Mouse (Mus musculus): ENCODE results near the gene Slc16a5.

The Slc16a5 gene

DNA sequence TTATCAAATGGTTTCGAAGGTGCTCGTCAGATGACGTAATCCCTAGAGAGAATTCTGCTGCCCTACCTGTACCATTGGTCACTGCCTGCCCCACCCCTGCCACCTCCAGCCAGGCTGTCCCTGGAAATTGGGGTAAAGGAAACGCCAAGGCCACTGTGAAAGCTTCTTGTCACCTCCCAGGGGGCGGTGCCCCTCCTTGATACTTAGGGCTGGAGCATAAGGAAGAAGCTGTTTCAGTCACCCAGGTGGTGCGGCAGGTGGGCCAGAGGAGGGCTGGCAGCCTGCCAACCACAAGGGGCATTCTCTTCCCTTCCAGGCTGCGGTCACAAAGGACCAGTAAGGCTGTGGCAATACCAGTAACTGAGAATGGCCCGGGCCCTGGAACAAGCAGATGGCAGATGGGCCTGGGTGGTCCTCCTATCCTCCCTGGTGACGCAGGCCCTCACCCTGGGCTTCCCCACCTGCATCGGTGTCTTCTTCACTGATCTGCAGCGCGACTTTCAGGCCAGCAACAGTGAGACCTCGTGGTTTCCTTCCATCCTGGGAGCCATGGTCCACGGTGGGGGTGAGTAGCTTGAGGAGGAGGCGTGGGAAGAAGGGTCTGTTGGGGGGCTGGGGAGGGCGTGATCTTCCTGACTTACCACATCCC is at the start of gene Slc16a5:
Gene Slc16a5, plus strand, starts transcription at position 232 of the 649 bp plus-strand sequence.
- DNase-seq: no peak

DNA sequence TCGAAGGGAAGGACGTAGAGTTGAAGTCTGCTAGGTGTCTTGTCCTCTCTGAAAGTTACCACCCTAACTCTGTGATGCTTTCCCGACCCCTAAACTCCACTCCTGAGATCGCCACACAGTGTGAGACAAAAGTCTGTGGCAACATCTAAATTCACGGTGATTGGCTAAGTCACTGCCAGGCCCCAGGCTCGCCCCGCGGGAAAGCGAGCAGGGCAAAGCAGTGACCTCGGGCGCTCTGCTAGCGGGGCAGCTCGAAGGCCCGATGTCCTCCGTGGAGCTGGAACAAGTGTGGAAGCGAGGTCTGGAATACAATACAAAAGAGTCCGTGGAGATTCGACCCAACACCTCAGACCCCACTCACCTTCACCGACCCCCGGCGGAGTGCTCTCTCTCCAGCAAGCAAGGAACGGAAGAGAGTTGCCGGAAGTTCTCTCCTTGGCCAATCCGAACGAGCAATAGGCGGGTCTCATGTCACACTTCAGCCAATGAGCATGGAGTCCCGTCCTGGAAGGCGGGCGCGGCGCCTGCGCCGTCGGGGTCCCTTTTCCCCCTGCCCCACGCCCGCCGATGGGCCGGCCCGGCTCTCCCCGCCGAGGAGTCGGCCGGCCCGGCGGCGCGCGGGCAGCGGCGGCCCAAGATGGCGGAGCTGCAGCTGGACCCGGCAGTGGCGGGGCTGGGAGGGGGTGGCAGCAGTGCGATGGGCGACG is 42.6 kb upstream of the Slc16a5 start, which contains the start of the genes Atp5h and Kctd2:
Gene Atp5h, minus strand, starts transcription at position 432 of the 707 bp plus-strand sequence.
Gene Kctd2, plus strand, starts transcription at position 598 of the 707 bp plus-strand sequence.
- peak; percentile 98 for DNase-seq

DNA sequence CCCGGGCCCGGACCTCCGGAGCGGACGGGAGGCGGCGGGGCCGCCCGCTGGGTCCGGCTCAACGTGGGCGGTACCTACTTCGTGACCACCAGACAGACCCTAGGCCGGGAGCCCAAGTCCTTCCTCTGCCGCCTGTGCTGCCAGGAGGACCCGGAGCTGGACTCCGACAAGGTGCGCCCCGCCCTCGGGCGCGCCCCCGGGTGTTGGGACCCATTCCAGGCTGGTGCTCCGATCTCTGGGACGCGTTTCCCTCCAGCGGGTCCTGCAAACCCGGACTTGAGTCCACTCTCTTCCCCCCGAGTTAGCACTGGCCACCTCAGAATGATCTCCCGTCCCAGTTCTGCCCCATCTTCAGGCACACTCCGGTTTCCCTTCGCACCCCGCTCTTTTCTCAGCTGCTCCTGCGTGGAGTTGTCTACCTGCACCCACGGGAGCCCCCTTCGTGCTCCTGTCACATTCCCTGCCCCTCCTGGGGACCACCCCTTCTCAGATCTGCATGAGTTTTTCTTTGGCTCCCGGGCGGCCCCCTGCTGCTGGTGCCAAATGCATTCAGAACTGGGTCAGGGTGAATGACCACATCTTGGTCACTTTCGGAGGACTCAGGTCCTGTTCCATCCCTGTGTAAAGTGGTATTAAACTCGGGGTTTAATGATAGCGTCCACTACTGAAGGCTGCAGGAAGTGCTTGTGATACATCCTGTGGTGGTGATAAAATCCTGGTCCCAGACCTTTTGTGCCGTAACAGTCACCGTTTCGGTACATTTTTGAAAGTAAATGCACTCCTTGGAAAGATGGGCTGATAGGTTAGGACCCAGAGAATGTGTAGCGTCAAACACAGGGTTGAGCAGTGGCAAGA is 41.7 kb upstream of the Slc16a5 start:
- peak; percentile 65 for DNase-seq

DNA sequence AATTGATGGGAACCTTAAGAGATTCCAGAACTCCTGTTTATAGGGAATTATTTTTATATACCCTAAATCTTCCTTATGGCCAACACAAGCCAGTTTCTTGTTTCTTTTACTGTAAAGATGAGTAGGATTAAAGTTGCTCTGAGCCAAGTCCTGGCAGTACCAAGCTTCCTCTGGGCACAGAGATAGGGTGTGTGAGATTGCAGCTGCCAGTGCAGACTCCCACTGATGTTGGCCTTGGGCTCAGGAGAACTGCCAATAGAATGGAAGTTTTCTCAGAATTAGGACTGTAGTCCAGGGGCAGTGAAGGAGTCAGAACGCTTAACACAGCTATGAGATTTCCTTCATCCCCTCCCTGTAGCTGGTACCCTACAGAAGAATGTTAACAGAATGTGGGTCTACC is 40.9 kb upstream of the Slc16a5 start:
- DNase-seq: no peak

DNA sequence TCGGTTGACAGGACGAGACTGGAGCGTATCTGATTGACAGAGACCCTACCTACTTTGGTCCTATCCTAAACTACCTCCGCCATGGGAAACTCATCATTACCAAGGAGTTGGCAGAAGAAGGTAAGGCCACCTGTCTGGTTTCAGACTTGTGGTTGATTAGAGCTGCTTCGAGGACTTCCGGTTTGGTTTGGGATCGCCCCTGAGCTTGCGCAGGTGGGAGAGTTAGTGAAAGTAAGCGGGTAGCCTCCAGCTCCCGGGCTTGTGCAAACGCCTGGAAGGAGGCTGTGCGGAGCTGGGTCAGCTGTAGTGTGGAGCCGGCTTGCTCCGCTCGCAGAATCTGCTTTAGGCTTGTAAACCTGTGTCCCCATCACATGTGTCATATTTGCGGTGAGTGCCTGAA is 40.3 kb upstream of the Slc16a5 start:
- no peak for DNase-seq

DNA sequence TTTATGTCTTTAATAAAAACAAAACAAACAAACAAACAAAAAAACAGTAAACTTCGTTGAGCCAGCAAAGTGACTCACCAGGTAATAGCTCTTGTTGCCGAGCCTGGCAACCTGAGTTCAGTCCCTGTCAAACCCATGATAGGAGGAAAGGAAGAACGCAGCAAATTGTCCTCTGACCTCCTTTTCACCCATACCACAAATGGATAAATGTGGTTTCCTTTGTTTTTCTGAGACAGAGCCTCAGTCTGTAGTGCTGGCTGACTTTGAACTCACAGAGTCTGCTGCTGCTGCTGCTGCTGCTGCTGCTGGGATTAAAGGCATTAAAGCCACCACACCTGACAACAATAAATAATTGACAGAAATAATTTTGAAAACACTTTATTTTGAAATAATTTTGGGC is 39.2 kb upstream of the Slc16a5 start:
- DNase-seq: no peak

DNA sequence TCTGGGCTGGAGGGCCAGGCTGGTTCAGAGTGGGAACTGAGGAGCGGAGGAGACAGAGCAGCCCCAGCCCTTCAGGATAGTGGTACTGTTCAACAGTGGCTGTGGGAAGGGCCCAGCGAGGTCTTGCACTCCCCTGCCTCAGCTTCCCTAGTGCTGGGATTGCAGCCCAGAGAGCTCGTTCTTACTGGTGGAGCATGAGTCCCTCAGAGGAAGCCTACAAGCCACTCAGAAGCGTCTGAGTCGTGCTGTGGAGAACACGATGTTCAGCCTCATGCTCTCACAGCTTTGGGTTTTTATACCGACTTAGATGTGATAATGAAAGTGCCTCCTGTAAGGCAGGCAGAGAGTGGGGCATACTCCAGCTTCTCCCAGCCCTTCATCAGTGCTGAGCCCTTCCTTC is 37.6 kb upstream of the Slc16a5 start:
- DNase-seq: no peak

DNA sequence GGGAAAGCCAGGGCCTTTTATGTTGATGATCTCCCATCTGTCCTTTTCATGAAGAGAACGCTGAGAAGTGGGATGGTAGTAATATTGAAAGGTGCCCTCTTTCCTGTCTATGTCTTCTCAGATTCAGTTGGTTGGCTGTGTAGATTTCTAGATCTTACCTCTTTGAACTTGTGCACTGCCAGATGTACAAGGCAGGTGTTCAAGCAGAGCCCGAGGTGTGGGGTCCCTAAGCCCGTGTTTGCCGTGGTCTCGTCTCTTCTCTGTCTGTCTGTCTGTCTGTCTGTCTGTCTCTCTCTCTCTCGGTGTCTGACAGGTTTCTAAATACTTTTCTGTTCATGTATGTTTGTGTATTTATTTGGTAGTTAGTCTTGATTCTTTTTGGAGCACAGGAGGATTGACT is 36.6 kb upstream of the Slc16a5 start:
- no peak for DNase-seq

DNA sequence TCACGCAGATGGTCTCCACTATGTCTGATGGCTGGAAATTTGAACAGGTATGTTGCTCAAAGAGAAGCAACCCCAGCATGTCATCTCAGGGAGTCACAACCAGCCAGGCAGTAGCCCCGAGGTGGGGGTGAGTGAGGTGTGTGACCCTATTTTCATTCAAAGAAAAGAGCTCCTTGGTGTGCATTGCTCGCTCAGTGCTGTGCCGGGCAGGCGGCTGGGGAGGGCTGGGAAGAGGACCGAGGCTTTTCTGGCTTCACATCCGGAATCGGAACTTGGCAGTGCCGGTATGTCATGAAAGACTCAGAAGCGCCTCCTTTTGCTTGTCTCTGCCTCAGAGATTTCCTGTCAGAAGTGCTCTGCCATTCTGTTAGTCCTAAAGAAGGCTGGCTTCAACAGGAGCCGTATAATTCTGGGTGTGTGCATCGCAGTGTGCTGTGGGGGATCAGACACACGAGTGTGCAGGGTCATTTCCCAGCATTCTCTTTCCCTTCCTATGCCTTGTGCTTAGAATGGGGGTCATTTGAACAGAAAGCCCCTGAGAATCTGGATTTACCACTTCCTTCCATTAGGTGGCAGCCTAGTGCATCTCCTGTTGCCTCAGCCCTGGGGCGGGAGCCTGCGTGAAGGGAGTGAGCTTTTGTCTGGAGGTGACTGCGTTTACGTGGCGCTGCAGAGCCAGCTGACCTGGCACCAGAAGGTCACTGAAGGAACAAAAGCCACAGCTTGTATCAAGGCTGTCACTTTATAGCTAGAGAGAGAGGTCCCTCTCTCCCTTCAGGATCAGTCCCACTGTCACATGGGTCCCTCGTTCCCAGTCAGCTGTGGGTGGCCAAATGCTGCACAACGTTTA is 34.6 kb upstream of the Slc16a5 start:
- peak; percentile 92 for DNase-seq

DNA sequence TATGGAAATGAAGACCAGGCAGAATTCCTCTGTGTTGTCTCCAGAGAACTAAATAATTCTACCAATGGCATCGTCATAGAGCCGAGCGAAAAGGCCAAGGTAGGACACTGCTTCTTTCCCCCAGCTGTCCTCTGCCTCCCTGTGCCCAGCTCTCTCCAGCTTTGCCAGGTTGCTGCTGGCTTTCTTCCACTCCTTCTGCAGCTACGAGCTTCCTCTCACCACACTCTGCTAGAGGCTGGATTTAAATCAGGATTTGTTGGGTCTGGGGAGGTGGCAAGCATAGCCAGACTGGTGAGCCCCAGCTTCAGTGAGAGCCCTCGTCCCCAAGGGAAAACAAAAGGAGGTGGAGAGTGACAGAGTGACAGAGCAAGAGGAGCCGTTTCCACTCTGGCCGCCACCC is 33.0 kb upstream of the Slc16a5 start:
- no peak for DNase-seq

DNA sequence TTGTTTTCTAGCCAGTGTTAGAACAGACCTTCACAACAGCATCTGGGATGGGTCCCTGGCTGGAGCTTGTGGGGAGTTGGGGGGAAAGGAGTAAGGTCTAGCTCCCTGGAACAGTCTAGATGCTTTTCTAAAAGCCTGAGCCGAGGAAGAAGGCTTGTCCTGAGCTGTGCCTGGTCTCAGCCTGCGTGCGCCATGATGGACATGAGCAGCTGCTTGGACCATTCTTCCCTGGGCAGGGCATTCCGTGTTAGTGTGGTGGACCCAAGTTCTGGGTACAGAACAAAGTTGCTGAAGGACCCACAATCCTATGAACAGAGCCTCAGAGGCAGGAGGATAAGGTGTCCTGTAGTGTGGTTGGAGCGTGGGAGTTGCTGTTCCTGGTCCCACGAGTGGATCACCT is 31.7 kb upstream of the Slc16a5 start:
- no peak for DNase-seq

DNA sequence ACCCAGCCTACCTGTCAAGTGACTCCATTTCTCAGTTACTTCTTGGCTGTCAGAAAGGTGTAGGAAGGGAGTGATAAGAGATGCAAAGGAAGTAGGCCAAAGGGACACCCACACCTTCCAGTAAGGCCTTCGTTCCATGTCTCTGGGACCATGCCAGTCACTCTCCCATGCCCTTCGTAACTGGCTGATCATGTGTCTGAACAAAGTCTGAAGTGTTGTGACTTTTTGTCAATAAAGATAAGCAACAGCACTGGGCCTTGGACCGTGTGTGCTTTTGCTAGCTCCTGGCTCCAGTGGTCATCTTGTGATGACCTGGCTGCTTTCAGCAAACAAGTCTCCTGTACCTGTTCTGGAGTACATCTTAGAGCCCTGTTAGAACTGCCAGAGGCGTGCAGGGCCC is 29.5 kb upstream of the Slc16a5 start:
- no peak for DNase-seq

DNA sequence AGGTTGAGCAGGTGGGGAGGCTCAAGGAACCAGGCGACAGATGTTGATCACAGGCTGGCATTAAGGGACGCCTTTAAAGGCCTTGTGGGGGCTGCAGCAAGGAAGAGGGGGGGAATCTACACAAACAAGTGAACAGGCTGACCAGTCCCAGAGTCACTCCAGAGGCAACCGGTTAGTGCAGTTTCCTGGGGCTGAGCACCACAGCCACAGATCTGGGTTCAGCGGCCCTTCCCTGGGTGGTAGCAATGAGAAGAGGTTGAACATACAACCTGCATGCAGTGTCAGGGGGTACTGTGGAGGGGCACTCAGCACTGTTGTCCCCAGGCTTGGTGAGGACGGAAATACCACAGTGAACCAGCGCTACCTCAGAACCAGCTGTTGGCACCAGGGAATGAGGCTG is 28.9 kb upstream of the Slc16a5 start:
- no peak for DNase-seq

DNA sequence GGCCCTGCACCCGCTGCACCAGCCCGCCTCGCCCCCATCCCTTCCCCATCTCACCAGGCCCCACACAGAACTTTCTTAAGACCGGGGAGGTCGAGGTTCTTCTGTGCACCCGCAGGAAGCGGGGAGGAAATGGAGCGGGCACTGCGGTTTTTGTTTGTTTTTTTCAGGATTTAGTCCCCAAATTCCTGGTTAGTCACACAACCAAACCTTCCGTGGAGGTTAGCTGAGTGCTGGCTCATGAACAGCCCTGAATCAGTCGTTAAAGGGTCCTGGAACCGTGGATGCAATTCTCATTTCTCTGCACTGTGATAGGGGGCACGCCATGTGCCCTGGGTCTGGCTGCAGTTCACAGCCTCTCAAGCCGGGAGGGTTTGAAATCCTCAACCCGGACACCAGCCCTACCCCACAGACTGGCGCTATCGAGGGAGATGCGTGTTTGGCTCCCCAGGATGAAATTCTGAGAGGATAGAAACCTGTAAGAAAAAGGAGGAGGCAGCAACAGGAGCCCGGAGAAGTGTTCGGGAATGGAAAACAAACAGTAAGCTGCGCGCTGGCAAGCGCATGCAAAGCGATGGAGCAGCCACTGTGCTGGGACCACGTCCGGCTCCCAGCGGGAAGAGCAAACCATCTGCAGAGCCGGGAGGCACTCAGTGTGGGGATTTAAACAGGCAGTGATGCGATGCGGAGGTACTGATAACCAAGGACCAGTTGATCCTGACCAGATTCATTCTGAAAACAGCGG is 26.5 kb upstream of the Slc16a5 start:
- DNase-seq: peak; percentile 56

DNA sequence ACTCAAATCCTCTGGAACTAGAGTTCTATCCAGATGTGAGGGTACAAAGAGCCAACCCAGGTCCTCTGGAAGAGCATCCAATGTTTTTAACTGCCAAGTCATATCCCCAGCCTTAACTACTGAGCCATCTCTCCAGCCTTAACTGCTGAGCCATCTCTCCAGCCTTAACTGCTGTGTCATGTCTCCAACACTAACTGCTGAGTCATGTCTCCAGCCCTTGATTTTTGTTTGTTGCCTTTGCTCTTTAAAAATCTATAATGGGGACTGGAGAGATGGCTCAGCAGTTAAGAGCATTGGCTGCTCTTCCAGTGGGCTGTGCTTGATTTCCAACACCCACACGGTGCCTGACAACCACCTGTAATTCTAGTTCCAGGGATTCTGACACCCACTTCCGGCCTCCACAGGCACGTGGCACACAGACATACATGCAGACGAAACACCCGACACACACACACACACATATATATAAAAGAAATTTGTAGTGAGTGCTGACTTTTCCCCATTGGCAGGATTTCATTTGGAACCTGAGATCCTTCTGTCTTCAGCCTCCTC is 24.6 kb upstream of the Slc16a5 start:
- peak; percentile 11 for DNase-seq

DNA sequence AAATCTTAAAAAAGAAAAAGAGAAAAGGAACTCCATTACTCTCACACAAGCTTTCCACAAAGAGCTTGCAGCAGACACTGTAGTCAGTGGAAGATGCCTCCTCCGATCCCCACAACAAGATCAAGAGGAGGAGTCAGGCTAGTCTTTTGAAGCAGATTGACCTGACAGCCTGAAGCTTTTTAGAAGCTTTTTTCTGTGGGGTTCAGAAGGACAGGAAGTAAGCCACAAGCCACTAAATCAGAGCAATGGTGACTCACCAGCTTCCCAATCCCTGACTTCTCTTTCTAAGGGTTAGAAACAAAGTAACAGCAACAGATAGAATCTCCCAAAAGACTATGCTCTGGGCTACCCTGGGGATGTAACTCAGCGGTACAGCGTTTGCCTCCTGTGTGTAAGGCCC is 22.9 kb upstream of the Slc16a5 start:
- DNase-seq: no peak

DNA sequence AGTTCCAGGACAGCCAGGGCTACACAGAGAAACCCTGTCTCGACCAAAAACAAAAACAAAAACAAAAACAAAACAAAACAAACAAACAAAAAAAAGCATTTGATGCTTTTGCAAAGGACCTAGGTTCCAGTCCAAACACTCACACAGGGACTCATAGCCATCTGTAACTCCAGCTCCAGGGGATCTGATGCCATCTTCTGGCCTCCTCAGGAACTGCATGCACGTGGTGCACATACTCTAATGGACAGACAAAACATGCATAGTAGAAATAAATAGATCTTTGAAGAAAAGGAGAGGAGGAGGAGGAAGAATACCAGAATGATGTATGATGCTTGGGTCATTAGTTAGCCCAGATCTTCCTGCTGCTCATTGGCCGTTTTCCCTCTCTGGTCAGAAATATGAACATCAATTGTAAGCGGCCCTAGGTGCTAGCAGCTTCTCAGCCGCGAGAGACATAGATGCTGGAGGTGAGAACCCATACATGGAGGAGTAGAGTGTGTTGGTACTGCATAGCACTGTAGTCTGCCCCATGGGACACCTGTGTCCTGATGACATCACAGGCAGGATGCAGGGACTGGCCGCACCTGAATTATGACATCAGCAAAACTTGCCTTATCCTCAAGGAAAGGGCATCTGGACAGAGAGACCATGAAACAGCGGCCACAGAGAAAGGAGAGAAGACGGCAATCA is 22.2 kb upstream of the Slc16a5 start, which contains the start of gene Trim80:
Gene Trim80, plus strand, starts transcription at position 640 of the 690 bp plus-strand sequence.
- DNase-seq: peak; percentile 27

DNA sequence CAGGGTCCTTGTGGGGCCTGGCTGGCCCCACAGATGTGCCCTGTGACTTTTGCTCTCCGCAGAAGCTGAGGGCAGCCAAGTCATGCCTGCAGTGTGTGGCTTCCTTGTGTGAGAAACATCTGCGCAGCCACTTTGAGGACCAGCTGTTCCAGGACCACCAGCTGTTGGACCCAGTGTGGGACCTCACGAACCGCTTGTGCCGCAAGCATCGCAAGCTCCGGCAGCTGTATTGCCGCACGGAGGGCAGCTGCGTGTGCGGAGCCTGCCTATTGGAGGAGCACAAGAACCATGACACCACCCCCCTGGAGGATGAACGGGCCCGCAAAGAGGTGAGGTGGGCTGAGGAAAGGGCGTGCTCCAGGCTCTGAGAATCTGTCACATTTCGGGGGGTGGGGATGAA is 20.9 kb upstream of the Slc16a5 start:
- DNase-seq: no peak

DNA sequence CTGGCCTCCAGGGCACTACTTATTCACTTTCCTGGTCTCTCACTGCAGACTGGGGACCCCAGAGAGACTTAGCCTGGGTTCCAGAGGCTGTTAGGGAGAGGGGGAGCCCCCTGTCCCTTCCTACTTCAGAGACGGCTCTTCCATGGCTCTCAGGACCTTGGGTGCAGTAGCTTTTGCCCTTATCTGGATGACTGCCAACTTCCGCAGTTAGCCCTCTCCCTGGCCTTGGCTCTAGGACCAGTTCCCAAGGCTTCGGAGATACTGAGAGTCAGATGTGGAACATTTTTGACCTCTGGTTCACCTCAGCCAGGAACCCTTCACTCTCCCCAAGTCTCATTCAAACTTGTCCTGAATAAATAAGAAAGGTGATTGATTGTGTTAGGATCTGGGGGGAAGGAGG is 15.4 kb upstream of the Slc16a5 start:
- DNase-seq: no peak

DNA sequence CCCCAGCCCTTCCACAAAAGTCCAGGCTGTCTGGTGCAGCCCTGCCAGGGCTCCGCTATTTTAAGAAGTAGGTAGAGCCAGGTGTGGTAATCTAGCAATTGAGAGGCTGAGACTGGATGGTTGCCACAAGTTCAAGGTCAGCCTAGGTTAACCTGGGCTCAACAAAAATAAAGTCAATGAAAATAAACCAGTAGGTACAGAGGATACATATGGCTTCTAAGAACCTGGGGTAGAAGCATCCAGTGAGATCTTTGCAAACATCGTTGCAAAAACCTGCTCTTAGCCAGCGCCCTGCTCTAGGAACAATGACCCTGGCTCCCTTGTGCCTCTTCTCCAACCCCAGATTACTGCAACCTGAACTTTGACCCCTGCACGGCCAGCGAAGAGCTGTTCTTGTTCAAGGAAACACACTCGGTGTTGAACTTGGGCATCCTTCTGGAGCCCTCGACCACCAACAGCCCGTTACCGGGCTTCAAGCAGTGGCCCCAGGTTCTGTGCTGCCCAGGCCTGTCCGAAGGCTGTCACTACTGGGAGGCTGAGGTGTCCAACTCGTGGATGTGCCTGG is 14.9 kb upstream of the Slc16a5 start:
- no peak for DNase-seq

DNA sequence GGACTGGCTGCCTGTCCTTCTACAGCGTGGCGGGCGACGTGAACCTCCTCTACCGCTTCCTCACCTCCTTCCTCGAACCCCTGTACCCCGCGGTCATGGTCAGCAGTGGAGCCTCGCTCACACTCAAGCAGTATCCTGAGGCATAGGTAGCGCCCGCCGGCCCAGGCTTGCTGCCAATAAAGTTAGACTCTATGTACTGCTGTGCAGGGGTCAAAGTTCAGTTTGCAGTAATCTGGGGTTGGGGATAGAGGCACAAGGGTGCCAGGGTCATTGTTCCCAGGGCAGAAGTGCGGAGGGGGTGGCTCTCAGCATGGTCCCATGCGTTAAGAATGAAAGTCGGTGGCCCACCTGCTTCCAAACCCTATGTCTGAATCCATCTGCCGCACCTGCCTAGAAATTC is 14.2 kb upstream of the Slc16a5 start:
- no peak for DNase-seq

Measured in retina, postnatal 1 day (tissue).